Mouse (Mus musculus) small intestine, adult 2 months (tissue): ENCODE measurements around the gene Gm10203.

Source experiments
- CTCF ChIP-seq: fragments of 200-500 bp; IDR thresholded peaks from 2 replicates; pipeline ENCODE4 v1.5.1; 2012; ENCODE audit warnings: low read depth, mild to moderate bottlenecking, control low read depth, inconsistent platforms, low read length, moderate library complexity, mixed read lengths; ENCODE audit not compliant: insufficient replicate concordance, insufficient read length; ENCODE audit errors: extremely low read depth
- POLR2A ChIP-seq: fragments of 200-500 bp; IDR thresholded peaks from 2 replicates; pipeline ENCODE4 v1.6.1; 2012; ENCODE audit warnings: low read depth, mild to moderate bottlenecking, control low read depth, inconsistent platforms, low read length, moderate library complexity

DNA sequence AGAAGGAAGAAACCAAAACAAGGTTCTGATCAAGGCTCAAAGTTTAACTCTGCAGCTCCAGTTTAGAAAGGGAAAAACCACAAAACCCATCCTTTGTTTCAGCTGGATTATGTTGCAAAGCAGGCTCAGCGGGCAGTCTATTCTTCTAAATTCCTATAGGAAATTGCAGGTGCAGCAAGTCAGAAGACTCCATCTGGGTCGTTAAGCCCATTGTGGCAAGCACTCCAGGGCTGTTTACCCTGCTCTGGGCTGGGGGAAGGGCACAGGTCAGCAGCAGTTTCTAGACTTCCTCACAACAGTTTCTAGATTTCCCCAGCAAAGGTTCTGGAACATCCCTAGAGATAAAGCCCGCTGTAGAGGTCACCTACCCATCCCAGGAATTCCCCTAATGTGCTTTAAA is 1.1 kb downstream of the Gm10203 start:
- TF ChIP-seq POLR2A (no peak), CTCF (no peak)
